Mouse (Mus musculus) limb, embryonic 15.5 days (tissue): ENCODE data around the gene Ube2e1. TPM values are rescaled to one million over a fixed set of nuclear protein-coding genes. Genes with fewer than 3 reads are reported as not detected.

ENCODE experiments used
- ATAC-seq: fragments of 200-750 bp; cut with Nextera tagmentation; 2 replicates; pipeline ENCODE4 v1.8.0; 2017; ENCODE audit warnings: low read depth, moderate TSS enrichment; ENCODE audit not compliant: insufficient number of reproducible peaks, low FRiP score, low TSS enrichment
- H3K27ac ChIP-seq: fragments of 300-500 bp; sonication (generic); 2 replicates; pipeline ENCODE4 v1.5.1; 2015; ENCODE audit warnings: moderate library complexity, mild to moderate bottlenecking, inconsistent platforms
- H3K27me3 ChIP-seq: fragments of 300-500 bp; sonication (generic); 2 replicates; pipeline ENCODE4 v1.6.1; 2015; ENCODE audit warnings: inconsistent platforms
- H3K36me3 ChIP-seq: fragments of 300-500 bp; sonication (generic); 2 replicates; pipeline ENCODE4 v1.6.1; 2015; ENCODE audit warnings: inconsistent platforms
- H3K4me1 ChIP-seq: fragments of 300-500 bp; sonication (generic); 2 replicates; pipeline ENCODE4 v1.6.1; 2015; ENCODE audit warnings: inconsistent platforms
- H3K4me2 ChIP-seq: fragments of 300-500 bp; sonication (generic); 2 replicates; pipeline ENCODE4 v1.6.1; 2015; ENCODE audit warnings: mild to moderate bottlenecking, inconsistent platforms
- H3K4me3 ChIP-seq: fragments of 300-500 bp; sonication (generic); 2 replicates; pipeline ENCODE4 v1.5.1; 2015; ENCODE audit warnings: mild to moderate bottlenecking, inconsistent platforms
- H3K9ac ChIP-seq: fragments of 300-500 bp; sonication (generic); 2 replicates; pipeline ENCODE4 v1.6.1; 2015; ENCODE audit warnings: inconsistent platforms
- H3K9me3 ChIP-seq: fragments of 300-500 bp; sonication (generic); 2 replicates; pipeline ENCODE4 v1.6.1; 2016; ENCODE audit warnings: inconsistent platforms
- WGBS: fragments of 180-500 bp; shearing (Covaris S2); methylation state at CpG from one replicate; pipeline ENCODE4 v1.1.7; 2015; 5-methylcytosine and 5-hydroxymethylcytosine counted together
- polyA plus RNA-seq: library from polyadenylated mRNA; unstranded; fragments of >200 nt; fragmentation: Nextera tagmentation; extraction: Ambion mirVana; gene quantifications from 2 replicates; pipeline ENCODE4 v1.2.1, GENCODE M21; 2015

The Ube2e1 gene
- 145 and 153 TPM in 2 replicates for polyA plus RNA-seq

DNA sequence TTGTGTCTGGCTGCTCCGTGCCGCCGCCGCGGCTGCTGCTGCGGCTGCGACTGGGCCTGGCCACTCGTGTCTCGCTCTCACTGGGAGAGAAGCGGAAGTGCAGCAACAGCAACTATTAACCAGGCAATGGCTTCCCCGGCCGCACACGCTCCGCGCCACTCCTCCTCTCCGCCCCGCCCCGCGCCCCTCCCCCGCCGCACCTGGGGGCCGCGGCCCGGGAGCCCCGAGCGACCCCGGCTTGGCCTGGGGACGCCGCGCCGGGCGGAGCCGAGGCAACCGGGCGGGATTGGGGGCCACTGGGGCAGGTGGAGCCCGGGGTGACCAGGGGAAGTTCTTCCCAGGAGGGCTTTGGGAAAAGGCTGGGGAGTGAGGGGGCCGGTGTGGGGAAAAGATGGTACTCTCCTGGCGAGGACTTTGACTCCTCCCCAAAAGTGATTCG is at the start of gene Ube2e1:
TSS of gene Ube2e1 (minus strand) at position 167 of the 439 bp plus-strand sequence.
- 0 out of 2 replicates have a peak, but pooled peaks cover 3% of the 10 kb centered on the region for H3K36me3 ChIP-seq

DNA sequence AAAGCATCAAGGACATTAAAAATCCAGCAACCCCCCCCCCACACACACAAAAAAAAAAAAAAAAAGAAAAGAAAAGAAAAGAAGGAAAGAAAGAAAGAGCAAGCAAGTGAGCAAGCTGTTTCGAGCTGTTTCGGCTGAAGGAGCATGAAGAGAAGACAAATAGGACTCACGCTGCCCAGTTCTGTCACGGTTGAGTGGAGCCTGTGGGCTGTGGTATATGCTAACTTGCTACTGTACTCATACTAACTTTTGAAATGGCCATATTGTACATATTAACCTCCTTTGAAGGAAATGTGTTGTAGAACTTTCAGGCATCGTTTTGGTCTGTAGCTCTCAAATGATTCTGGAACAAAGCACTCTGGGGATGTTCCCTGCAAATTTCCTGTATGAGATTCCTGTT is 48.2 kb upstream of the Ube2e1 start:
- H3K27ac ChIP-seq, result no peak overlapping the region
- 65% methylated on average over 5 of the region's 5 CpGs for WGBS
- no peak overlapping the region for H3K4me3 ChIP-seq
- H3K9me3 ChIP-seq, result no peaks in the 10 kb centered on the region
- no peak overlapping the region for H3K4me2 ChIP-seq
- H3K9ac ChIP-seq, result no peak overlapping the region
- ATAC-seq, result no peak
- no peaks in the 10 kb centered on the region for H3K36me3 ChIP-seq
- no peaks in the 10 kb centered on the region for H3K27me3 ChIP-seq
- no peaks in the 10 kb centered on the region for H3K4me1 ChIP-seq

More for the DNA sequence above, at the start of gene Ube2e1:
- peak; percentile 78 for ATAC-seq
- Histone ChIP-seq H3K27me3 (no peaks in the 10 kb centered on the region), H3K9me3 (no peaks in the 10 kb centered on the region), H3K4me3 (peak within 1 kb of the TSS; percentile 88), H3K27ac (peak within 1 kb of the TSS; percentile 89), H3K9ac (peak within 1 kb of the TSS; percentile 93), H3K4me1 (peaks cover 22% of the 10 kb centered on the region), H3K4me2 (peak within 1 kb of the TSS; percentile 76)
- WGBS, result under 1% methylated on average over 26 of the region's 39 CpGs

DNA sequence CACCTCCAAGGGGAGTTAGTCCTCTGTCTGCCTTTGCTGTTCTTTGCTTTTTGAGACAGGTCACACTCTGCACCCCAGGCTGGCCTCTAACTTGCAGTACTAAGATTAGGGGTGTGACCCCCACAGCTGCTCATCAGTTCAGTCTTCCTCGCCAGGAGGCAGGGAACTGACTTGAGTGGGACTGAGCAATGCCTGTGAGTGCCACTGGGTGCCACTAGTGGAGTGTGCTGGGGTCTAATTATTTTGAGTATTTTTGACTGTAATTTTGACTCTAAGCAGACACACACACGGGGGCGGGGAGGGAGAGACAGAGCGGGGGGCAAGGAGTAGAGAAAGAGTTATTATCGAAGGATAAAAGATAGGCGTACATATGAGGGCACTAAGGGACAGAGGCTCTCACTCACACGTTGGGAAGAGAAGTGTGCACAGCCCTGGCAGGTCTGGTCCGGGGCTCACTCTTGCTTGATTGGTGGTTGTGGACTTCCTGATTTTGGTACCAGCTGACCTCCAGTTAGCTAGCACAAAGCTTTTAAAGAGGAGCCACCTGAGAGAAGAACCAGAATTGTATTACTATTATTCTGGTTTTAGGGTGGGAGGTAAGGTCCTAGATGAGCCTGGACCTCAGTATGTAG is 46.4 kb upstream of the Ube2e1 start:
- H3K27me3 ChIP-seq, result 0 out of 2 replicates have a peak, but pooled peaks cover 3% of the 10 kb centered on the region
- H3K27ac ChIP-seq, result no peak overlapping the region
- H3K36me3 ChIP-seq, result no peaks in the 10 kb centered on the region
- WGBS, result 44% methylated on average over 8 of the region's 8 CpGs
- peak; percentile 50; the same call in 1 of the 2 replicates for ATAC-seq
- no peak overlapping the region for H3K4me2 ChIP-seq
- peaks cover 5% of the 10 kb centered on the region; the same call in 1 of the 2 replicates for H3K4me1 ChIP-seq
- H3K9me3 ChIP-seq, result no peaks in the 10 kb centered on the region
- no peak overlapping the region for H3K4me3 ChIP-seq
- H3K9ac ChIP-seq, result no peak overlapping the region

DNA sequence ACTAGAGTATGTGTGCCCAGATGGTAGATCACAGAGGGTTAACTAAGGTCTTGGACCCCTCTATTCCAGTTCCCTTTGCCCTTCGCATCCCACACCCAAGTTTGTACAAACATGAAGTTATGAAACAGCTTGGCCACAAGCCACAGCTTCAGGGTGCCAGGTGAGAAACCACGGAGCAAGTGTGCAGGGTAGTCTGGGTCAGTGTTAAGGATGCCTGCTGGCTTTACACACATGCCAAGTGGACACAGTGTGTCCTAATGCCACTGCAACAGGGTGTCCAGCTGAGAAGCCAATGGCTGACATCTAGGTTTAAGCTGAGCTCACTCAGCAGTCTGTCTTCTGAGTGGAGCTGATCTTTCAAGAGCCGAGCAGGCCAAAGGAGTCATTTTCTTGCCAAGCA is 44.5 kb upstream of the Ube2e1 start:
- Histone ChIP-seq H3K4me1 (peaks cover 7% of the 10 kb centered on the region; the same call in 1 of the 2 replicates), H3K4me2 (no peak overlapping the region), H3K27ac (no peak overlapping the region), H3K36me3 (no peaks in the 10 kb centered on the region), H3K27me3 (0 out of 2 replicates have a peak, but pooled peaks cover 3% of the 10 kb centered on the region), H3K9ac (no peak overlapping the region), H3K9me3 (no peaks in the 10 kb centered on the region), H3K4me3 (no peak overlapping the region)
- ATAC-seq, result no peak
- WGBS, result 66% methylated on average over 3 of the region's 3 CpGs

DNA sequence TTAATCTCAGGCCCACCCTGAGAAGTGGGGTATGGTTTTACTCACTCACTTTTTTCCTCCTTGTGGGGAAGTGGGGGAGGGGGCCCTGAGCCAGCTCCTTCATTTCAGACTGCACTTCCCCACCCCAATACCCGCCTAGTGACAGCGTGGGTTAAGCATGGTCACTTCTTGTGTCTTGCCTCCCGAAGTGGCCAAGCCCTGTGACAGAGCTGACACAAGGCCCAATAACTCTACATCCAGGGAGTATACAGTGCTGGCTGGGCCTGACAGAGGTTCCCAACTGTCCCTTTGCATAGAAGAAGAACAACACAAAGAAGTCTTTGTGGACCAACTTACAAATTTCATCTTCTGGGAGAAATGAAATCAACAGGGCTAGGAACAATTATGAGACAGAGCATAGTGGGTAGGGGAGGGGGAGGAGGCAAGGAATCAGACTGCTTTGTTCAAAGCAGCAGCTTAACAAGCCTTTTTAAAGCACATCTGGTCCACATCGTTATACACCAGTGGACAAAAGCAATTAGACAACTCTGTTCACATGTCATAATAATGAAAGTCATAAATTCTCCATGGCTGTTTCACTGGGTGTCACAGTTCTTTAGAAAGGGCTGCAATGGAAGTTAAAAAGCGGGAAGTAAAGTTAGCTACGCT is 42.2 kb upstream of the Ube2e1 start:
- H3K4me2 ChIP-seq, result no peak overlapping the region
- no peak overlapping the region for H3K9ac ChIP-seq
- no peak for ATAC-seq
- 38% methylated on average over 6 of the region's 6 CpGs for WGBS
- peaks cover 7% of the 10 kb centered on the region; the same call in 1 of the 2 replicates for H3K4me1 ChIP-seq
- no peak overlapping the region for H3K27ac ChIP-seq
- no peaks in the 10 kb centered on the region for H3K9me3 ChIP-seq
- H3K27me3 ChIP-seq, result 0 out of 2 replicates have a peak, but pooled peaks cover 3% of the 10 kb centered on the region
- H3K4me3 ChIP-seq, result no peak overlapping the region
- H3K36me3 ChIP-seq, result no peaks in the 10 kb centered on the region

DNA sequence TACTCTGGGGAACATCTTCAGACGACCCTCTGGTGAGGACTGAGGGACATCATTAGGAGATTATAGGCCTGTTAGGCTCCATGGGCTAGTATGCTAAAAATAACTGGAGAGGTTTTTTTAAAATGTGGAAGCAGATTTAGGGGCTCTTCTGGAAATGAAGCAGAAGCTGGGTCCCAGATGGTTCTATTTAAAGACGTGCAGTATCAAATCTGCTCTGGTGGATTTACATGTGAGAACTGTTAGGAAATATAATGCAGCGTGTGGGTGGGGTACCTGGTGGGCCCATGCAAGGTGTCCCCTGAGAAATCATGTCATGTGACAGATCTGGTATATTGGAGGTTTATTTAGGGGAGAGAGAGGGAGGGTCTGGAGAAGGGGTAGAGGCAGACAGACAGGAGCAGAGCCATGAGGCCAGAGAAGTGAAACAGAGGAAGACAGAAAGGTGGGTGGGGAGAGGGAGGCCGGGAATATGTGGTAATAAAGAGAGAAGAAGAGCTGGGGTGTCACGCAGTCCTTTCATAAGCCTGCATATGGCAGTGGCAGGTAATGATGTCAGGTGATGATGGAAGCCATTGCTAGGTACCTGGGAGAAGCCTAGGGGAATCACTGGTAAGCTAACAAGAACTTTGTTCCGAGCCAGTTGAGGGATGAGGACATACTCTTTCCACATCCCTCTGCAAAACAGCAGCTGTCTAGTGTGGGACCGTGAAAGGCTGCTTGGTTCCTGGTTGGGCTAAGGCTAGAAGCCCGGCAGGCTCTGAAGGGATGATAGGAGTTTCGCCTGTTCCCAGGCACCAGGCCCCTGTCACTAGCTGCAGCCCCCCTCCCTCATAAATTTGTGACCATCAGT is 41.3 kb upstream of the Ube2e1 start:
- H3K4me3 ChIP-seq, result no peak overlapping the region
- no peak overlapping the region for H3K9ac ChIP-seq
- H3K36me3 ChIP-seq, result no peaks in the 10 kb centered on the region
- 43% methylated on average over 9 of the region's 9 CpGs for WGBS
- peaks cover 7% of the 10 kb centered on the region; the same call in 1 of the 2 replicates for H3K4me1 ChIP-seq
- H3K4me2 ChIP-seq, result no peak overlapping the region
- no peaks in the 10 kb centered on the region for H3K9me3 ChIP-seq
- no peak overlapping the region for H3K27ac ChIP-seq
- no peak for ATAC-seq
- H3K27me3 ChIP-seq, result 0 out of 2 replicates have a peak, but pooled peaks cover 3% of the 10 kb centered on the region

DNA sequence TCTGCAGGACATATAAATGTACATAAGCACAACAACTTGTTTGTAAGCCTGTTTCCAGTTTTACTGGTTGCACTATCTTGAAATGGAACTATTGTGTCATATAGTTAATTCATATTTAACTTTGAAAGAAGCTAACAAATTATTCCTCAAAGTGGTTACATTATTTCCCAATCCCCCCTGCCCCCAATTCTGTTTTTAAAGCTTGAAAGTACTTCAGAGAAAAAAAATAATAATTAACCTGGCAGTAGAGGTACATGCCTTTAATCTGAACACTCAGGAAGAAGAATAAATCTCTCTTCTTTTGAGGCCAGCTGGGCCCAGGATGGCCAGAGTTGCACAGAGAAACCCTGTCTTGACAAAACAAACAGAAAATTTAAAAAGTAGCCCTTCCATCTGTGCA is 37.4 kb upstream of the Ube2e1 start:
- Histone ChIP-seq H3K4me2 (no peak overlapping the region), H3K27ac (no peak overlapping the region), H3K9me3 (no peaks in the 10 kb centered on the region), H3K4me3 (no peak overlapping the region), H3K27me3 (0 out of 2 replicates have a peak, but pooled peaks cover 3% of the 10 kb centered on the region), H3K36me3 (no peaks in the 10 kb centered on the region), H3K4me1 (peaks cover 7% of the 10 kb centered on the region; the same call in 1 of the 2 replicates), H3K9ac (no peak overlapping the region)
- no peak for ATAC-seq

DNA sequence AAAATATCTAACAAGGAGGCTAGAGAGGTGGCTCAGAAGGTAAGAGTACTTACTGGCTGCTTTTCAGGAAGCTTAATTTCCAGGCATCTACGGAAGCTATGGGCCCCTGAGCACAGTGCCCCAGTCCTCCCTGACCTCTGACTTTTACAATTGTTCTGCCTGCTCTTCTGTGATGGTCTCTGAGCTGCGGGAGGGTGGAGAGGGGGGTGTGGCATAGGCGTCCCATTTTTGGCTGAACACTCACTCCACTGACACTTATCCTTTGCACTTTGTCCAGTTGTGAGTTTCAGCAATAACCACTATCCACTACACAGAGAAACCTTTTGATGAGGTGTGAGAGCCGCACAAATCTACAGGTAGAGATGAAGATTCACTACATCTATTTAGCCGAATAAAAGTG is 35.4 kb upstream of the Ube2e1 start:
- 62% methylated on average over 5 of the region's 5 CpGs for WGBS
- Histone ChIP-seq H3K4me1 (no peaks in the 10 kb centered on the region), H3K9me3 (no peaks in the 10 kb centered on the region), H3K27ac (no peak overlapping the region), H3K36me3 (no peaks in the 10 kb centered on the region), H3K27me3 (no peaks in the 10 kb centered on the region), H3K9ac (no peak overlapping the region), H3K4me3 (no peak overlapping the region), H3K4me2 (no peak overlapping the region)
- ATAC-seq, result no peak

DNA sequence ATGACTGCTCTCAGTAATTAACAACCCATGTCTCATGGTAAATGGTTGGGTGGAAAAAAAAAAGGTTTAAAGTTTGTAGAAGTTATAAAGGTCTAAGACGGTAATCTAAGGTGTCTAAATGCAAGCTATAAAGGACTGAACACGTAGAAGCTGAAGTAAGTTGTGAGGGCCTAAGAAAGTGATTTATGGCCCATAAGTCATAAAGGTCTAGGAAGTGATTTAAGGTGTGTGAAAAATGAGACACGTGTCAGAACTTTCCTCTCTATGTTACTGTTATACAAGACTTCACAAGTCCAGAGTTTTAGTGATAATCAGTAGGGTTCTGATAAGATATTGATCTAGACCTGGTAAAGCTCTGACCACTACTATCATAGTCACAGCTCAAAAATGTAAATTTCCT is 32.7 kb upstream of the Ube2e1 start:
- no peaks in the 10 kb centered on the region for H3K4me1 ChIP-seq
- H3K27me3 ChIP-seq, result no peaks in the 10 kb centered on the region
- H3K4me3 ChIP-seq, result no peak overlapping the region
- no peak overlapping the region for H3K9ac ChIP-seq
- WGBS, result 33% methylated on average over 3 of the region's 3 CpGs
- no peak overlapping the region for H3K27ac ChIP-seq
- H3K9me3 ChIP-seq, result no peaks in the 10 kb centered on the region
- H3K36me3 ChIP-seq, result no peaks in the 10 kb centered on the region
- ATAC-seq, result no peak
- H3K4me2 ChIP-seq, result no peak overlapping the region

DNA sequence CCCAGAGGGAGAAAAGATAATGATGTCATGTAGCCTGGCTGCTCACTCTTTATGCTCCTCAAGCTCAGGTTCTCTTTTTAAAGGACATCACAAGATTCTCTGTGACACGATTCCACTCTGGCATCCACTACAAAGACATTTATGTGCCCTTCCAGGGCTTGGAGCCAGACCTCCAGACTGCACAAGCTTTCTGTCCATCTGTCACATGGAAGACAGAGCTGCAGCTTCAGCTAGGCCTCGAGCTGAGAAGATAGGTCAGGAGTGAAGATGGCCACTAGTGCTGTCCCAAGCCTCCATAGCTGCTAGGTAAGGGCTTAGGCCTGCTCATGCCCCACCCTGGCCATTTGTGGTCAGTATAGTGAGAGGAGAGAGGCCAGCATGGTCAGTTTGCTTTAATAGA is 24.8 kb upstream of the Ube2e1 start:
- 54% methylated on average over 2 of the region's 2 CpGs for WGBS

DNA sequence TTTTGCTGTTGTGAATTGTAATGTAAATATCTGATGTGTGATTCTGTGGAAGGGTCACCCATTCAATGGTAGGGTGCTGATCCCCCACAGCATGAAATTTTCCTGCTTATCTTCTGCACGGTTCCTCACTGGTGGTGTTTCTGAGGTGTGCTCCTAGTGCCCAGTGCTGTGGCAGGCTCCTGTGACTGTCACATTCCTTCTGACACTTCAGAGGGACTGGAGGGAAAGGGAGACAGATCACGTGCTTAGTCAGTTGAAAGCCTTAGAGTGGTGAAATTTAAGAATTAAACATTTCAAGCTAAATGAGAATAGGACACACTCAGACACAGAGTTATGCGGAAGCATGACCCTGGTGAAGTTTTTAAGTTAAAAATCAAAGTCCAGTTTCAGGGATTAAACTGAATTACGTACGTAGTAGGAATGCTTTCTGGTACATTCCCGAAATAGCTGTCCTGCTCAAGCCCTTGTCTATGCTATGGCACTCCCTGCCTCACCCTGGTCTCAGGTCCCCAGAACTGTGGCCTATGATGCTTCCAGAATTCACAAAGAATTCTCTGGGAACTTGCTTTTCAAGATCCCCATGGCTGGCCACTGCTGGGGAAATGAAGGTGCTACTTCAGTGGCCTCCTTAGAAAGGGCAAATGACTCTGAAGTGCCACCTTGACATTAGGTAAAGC is 24.0 kb upstream of the Ube2e1 start:
- Histone ChIP-seq H3K4me1 (no peaks in the 10 kb centered on the region), H3K27me3 (no peaks in the 10 kb centered on the region), H3K36me3 (no peaks in the 10 kb centered on the region), H3K9ac (no peak overlapping the region), H3K27ac (no peak overlapping the region), H3K4me2 (no peak overlapping the region), H3K4me3 (no peak overlapping the region), H3K9me3 (no peaks in the 10 kb centered on the region)
- WGBS, result 71% methylated on average over 6 of the region's 6 CpGs
- no peak for ATAC-seq

More for the DNA sequence above, 24.8 kb upstream of the Ube2e1 start:
- no peaks in the 10 kb centered on the region for H3K27me3 ChIP-seq
- no peak overlapping the region for H3K4me3 ChIP-seq
- ATAC-seq, result no peak
- H3K27ac ChIP-seq, result no peak overlapping the region
- H3K9me3 ChIP-seq, result no peaks in the 10 kb centered on the region
- no peaks in the 10 kb centered on the region for H3K4me1 ChIP-seq
- no peak overlapping the region for H3K4me2 ChIP-seq
- H3K9ac ChIP-seq, result no peak overlapping the region
- no peaks in the 10 kb centered on the region for H3K36me3 ChIP-seq
